Comparison of ENCODE assay signal across 8 mouse cellular contexts in the genomic region with DNA sequence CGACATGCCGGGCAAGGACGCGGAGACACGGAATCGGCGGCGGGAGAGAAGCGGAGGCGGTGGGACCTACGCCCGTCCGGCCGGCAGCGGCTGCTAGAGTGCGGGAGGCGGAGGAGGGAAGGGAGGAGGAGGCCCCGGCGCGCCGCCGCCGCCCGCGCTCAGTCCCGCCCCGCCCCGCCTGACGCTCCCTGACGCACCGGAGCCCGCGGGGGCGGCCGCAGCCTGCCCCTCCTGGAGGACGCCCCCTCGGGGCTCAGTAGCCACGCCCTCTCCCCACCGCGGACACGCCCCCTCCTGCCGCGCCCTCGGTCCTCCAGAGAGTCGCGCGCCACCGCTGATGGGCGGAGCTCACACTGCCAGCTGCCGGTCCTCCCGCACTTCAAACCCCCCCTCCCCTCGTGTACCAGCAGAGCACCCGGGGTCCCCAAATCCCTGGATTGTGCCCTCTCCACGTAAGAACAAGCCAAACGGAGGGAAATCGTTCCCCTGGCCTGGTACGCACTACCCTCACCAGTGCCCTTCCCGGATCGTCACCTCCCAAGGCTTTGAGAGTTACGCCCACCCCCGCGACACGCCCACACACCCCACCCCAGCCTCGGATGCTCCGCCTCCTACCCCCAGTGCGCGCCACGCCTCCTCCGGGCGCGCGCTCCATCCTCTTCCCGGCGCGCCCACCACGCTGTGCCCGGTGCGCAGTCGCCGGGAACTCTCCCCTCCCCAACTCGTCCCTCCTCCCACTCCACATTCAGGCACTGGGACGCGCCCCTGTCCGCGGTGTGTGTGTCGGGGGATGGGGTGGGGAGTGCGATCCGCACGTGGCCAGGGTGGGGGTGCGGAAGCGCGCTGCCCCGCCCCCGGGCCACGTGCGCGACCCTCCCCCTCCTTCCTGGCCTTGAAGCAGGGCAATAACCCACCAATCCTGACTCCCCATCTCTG. TPM values are rescaled to one million over a fixed set of nuclear protein-coding genes. Genes with fewer than 3 reads are reported as not detected.
DNase-seq lines count a peak whose midpoint lies in the region; ATAC-seq and TF ChIP-seq lines count a peak whose summit lies in the region.

A gene (minus strand): TSS at position 127 of the 936 bp plus-strand sequence.

- no peaks in the 10 kb centered on the region for H3K9me3 ChIP-seq in hindbrain, embryonic 10.5 days
- H3K9me3 ChIP-seq in lung, postnatal 0 days (ENCODE audit: low read length), result no peaks in the 10 kb centered on the region

- H3K27me3 ChIP-seq in hindbrain, embryonic 10.5 days (ENCODE audit: insufficient read depth, poor library complexity, severe bottlenecking), result 0 out of 2 replicates have a peak, but pooled peaks cover 3% of the 10 kb centered on the region
- no peaks in the 10 kb centered on the region for H3K27me3 ChIP-seq in lung, postnatal 0 days (replicated peaks; ENCODE audit: insufficient read depth, low read length)

- H3K4me2 ChIP-seq in lung, postnatal 0 days (replicated peaks; ENCODE audit: low read depth, low read length), result peak within 1 kb of the TSS; percentile 97

- peak; percentile 78 for DNase-seq in MEL-GATA-1-ER (ENCODE audit: extremely low read depth, low read depth)
- DNase-seq in cerebellum, adult 8-10 months, result peak; percentile 87
- DNase-seq in hindbrain, embryonic 10.5 days (ENCODE audit: low spot score), result peak; percentile 96
- DNase-seq in layer of hippocampus, adult 9-11 months, result peak; percentile 98
- peak; percentile 97 for DNase-seq in lung, postnatal 0 days (ENCODE audit: low spot score)
- peak; percentile 99 for DNase-seq in ovary, postnatal 14 days (ENCODE audit: low spot score)
- DNase-seq in thymus, postnatal 14 days, result peak; percentile 100

- H3K4me1 ChIP-seq in hindbrain, embryonic 10.5 days (replicated peaks), result peaks cover 66% of the 10 kb centered on the region
- H3K4me1 ChIP-seq in lung, postnatal 0 days (ENCODE audit: insufficient read depth, low read depth, low read length), result peaks cover 7% of the 10 kb centered on the region

- peak within 1 kb of the TSS; percentile 79 for H3K4me3 ChIP-seq in hindbrain, embryonic 10.5 days
- H3K4me3 ChIP-seq in lung, postnatal 0 days (ENCODE audit: low read depth, low read length), result peak within 1 kb of the TSS; percentile 74

- peaks cover 7% of the 10 kb centered on the region for H3K36me3 ChIP-seq in hindbrain, embryonic 10.5 days
- H3K36me3 ChIP-seq in lung, postnatal 0 days (ENCODE audit: insufficient read depth, low read length), result no peaks in the 10 kb centered on the region

- peak; percentile 26 for ATAC-seq in frontal cortex, adult (ENCODE audit: low TSS enrichment)
- peak; percentile 89 for ATAC-seq in lung, postnatal 0 days

- no peak for TF ChIP-seq EP300 in lung, postnatal 0 days (IDR thresholded peaks at IDR 0.05)

- WGBS in hindbrain, embryonic 10.5 days, result under 1% methylated on average over 83 of the region's 97 CpGs
- WGBS in lung, postnatal 0 days, result under 1% methylated on average over 47 of the region's 97 CpGs

- TF ChIP-seq CTCF in lung, postnatal 0 days (IDR thresholded peaks at IDR 0.05), result no peak

- peak within 1 kb of the TSS; percentile 48 for H3K9ac ChIP-seq in lung, postnatal 0 days (replicated peaks; ENCODE audit: low read depth)

- peak within 1 kb of the TSS; percentile 90 for H3K27ac ChIP-seq in hindbrain, embryonic 10.5 days
- H3K27ac ChIP-seq in lung, postnatal 0 days (ENCODE audit: low read length), result peak within 1 kb of the TSS; percentile 82

RNA-seq across cellular contexts. Expression of the gene that starts here (rescaled TPM):
- 6.9 and 7.3 TPM in 2 replicates for polyA plus RNA-seq in hindbrain, embryonic 10.5 days (2016; fragmentation: Nextera tagmentation; extraction: Ambion mirVana)
- 7.1 and 7.2 TPM in 2 replicates for polyA plus RNA-seq in lung, postnatal 0 days (2015; fragmentation: Nextera tagmentation; extraction: Ambion mirVana)

Comparison
In these comparisons a context has a peak if more than half of its experiments do, and no peak if none do; other contexts are left out.
1. Peak in every context shown above with its lines: DNase-seq, ATAC-seq, H3K4me3 ChIP-seq and H3K27ac ChIP-seq.